Mouse (Mus musculus) spleen, postnatal 10 days (tissue): ENCODE data around the gene Ubap2l.

Experiments
- DNase-seq, 2 experiments: peaks; one replicate each; pipeline ENCODE4 v3.0.0; 2021 to 2022; ENCODE audit warnings: low spot score in 2 of 2

Ubap2l gene

GRCm38 (mm10) chr3:90052351-90053241, at the start of gene Ubap2l:
Gene Ubap2l, minus strand, starts transcription at chr3:90052628.
- peak; percentile 81 to 97 for DNase-seq

DNA sequence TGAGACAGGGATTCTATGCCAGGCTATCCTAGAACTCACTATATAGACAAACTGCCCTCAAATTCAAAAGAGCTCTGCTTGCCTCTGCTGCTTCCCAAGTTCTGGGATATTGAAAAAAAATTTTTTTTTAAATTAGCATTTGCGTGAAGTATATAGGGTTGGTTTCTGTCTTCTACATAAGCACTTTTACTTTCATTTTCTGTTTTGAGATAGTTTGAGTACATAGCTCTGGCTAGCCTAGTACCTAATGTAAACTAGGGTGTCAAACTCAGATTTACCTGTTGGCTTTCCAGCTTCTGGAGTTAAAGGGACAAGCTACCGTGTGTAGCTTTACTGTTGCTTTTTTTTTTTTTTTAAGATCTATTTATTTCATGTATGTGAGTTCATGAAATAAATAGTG, 49.2 kb upstream of the Ubap2l start:
- no peak for DNase-seq

DNA sequence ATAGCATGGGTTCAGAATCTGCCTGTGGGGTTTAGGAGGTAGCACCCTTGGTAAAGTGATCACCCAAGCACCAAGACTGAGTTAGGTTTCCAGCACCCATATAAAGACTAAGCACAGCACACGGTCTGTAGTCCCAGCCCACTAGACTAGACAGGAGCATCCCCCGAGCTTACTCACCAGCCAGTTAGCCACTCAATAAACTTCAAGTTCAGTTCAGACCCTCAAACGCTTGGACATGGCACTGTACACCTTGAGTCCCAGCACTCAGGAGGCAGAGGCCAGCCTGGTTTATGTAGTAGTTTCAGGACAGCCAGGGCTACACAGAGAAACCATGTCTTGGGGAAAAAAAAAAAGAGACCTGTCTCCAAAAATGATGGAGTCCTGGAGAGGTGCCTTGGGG, 48.6 kb upstream of the Ubap2l start:
- DNase-seq = no peak

DNA sequence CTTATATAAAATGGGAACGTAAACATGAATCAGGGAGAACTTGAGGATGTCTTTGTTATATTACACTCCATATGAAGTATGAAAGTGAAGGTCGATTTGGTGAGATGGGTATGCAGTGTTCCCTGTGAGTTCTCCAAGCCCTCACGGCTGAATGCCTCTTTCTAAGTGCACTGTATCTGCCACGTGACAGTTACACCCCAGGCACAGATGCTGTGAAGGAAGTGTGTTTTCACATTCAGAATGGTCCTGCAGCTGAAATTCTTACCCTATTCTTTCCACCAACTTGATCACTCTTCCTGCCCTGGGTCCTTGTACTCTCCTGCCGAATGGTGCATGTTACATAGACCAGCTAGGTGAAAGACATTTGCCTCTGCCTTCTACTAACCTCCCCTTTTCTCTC, 45.5 kb upstream of the Ubap2l start:
- DNase-seq = no peak

DNA sequence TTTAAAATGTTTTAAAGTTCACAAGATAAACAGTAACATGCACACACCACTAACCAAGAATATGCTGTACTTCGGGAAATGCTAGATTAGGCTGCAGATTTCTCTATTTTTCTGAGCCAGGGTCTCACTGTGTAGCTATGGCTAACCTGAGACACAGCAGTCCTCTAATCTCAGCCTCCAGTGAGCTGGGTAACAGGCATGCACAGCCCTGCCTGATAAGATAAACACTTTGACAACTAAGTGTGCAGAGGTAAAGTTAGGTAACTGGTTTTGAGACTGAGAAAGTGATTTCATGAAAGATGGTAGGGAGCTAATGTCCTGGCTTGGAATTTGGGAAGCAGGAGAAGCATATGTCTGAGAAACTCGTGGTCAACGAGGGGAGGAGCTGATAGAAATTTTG, 42.0 kb upstream of the Ubap2l start:
- DNase-seq = no peak

- DNase-seq = no peak
Measured at GRCm38 (mm10) chr3:90090892-90091291, 38.5 kb upstream of the Ubap2l start.

- no peak for DNase-seq
Measured at GRCm38 (mm10) chr3:90088617-90089016, 36.2 kb upstream of the Ubap2l start.

- DNase-seq = no peak
Measured at GRCm38 (mm10) chr3:90086068-90086467, 33.6 kb upstream of the Ubap2l start.

- no peak for DNase-seq
Measured at GRCm38 (mm10) chr3:90085281-90085680, 32.9 kb upstream of the Ubap2l start.

- DNase-seq = no peak
Measured at GRCm38 (mm10) chr3:90084790-90085189, 32.4 kb upstream of the Ubap2l start.

DNA sequence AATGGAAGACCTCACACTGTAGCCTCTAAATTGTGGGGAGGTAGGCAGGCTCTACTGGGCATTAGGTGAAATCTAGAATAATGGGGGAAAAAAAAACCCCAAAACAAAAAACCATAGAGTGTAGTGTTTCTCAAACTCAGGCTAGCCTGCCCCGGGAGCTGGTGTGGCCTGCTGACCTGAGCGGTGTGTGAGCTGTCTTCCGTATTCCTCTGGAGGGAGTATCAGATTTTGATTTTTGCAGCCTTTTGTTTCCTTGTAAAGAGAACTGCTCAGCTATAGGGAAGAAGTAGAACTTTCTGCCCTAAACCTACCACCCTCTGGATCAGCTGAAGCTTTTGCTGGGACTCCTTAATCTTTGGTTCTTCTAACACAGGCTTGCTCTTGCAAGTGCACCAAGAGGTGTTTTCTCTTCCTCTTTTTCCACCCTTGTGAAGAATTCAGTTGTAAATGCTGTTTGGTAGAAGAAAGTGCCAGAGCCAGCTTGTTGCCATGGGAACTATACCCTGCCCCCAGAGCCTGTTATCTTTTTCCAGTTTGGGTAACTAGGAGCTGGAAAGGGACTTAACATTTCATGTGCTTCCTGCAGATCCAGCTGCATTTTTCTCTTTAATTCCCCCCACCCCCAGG, 31.4 kb upstream of the Ubap2l start:
- DNase-seq = no peak

DNA sequence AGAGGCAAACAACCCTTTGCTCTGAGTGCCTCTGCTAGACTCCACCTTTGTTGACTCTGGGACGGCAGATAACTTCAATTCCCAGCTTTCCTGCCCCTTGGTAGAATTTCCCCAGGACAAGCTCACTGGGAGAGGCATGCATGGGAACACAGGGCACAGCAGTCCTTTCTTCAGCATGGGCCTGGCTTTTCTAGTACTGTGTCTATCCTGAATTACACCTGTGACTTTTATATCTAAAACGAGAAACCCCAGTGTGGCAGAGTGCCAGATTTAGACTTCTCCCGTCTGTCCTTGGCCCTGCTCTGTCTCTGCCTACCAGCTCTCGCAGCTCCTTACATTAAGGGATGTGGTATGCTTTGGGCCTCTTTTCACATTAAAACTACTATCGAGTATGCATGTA, 30.6 kb upstream of the Ubap2l start:
- DNase-seq = peak in 1 of 2 experiments; percentile 27

DNA sequence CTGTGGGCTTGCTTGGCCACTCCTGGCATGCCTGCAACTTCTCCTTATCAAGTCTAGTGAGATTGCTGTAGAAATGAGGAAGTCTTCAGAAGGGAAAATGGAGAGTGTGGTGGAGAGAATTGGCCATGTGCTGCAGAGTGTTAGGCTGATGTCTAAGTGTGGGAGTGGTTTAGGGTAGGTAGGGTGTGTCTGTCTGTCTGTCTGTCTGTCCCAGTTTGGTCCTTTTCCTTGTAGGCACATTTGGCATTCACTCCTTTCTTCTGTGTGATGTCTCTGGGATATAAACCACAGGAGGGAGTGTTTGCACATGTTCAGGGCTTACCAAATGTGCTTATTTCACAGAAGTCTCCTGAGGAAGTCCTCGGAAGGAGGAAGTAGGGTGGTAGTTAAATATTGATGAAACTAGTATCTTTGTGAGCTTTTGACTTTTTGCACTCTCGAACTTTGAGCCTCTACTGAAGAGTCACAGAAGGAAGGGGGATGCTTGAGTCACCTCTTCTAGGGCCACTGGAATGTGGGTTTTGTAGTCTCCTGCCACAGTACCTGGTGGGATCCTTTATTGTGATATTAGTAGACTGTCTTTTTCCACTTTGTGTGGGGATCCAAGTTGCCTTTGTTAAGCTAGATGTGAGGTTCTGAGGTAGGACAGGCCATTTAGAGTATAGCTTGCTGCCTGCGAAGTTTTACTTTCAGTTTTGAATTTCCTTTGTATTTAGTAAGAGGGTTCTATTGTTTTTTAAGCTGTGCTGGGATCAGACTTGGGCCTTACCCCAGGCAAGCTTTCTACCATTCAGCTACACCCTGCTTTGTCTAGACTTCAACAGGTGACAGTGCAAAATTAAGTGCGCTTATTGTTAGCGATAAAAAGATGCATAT, 29.2 kb upstream of the Ubap2l start:
- peak; percentile 20 to 23 for DNase-seq

- no peak for DNase-seq
Measured at GRCm38 (mm10) chr3:90080498-90080863, 28.1 kb upstream of the Ubap2l start.

GRCm38 (mm10) chr3:90079763-90080497, 27.5 kb upstream of the Ubap2l start:
- DNase-seq = peak; percentile 68 to 78

DNA sequence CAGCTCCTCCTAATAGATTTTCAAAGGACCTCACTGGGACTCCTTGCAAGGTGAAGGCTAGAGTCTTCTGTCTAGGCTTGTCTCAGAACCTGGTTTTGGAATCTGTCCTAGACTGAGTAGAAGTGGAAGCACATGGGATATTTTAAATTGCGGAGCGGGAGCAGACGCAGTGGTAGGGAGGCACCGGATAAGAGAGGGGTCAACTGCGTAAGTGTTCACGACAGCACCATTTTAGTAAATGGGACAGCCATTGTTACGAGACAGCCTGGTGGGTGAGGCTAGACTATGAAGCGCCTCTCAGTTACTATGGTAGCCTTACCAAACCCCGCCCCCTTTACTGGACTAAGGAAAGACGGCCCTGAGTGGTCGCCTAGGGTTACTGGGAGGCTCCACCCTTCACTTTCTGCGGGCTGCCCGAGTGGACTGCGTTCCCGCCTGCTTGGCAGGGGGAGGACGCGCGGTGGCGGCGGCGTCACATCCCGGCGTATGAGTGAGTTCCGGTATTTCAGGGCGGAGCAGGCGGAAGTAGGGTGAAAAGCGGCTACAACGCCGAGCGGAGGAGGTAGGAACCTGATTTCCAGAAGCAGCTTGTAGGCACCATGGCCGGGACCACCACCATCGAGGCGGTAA, 26.8 kb upstream of the Ubap2l start:
- DNase-seq = peak; percentile 78 to 94

- DNase-seq = no peak
Measured at GRCm38 (mm10) chr3:90078224-90078623, 25.8 kb upstream of the Ubap2l start.

DNA sequence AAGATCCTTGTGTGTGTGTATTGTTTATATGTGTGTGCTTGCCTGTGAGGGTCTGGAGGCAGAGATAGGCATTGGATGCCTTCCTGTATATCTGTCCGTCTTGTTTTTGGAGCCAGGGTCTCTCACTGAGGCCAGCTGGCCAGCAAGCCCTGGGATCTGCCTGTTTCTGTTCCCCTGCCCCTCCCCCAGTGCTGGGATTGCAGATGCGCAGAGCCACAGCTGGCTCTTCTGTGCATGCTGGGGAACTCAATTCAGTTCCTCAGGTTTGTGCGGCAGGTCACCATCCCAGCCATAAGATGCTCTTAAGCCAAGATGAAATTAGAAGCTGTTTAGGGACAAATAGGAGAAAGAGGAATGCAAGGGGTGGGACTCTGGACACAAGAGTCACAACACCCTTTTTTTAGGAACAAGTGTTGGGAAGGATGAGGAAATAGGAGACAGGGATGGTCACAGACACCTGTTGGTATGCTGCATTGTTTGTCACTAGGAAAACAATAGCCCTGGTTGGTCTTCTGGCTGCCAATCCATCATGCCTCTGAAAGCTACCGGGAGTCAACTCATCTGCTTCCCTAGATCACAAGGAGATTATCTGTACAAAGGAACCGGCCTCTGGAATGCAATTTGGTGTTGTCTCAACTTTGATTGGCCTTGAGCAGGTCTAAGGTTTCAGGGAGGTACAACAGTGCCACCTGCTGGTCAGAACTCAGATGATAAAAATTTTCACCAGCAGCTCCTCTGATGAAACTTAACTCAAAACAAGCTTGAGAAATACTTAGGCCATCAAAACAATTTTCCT, 24.7 kb upstream of the Ubap2l start:
- DNase-seq = peak; percentile 80 to 90

- DNase-seq = no peak
Measured at GRCm38 (mm10) chr3:90072294-90072693, 19.9 kb upstream of the Ubap2l start, which contains the start of gene Tpm3. Gene Tpm3, plus strand, starts transcription at chr3:90072649.

DNA sequence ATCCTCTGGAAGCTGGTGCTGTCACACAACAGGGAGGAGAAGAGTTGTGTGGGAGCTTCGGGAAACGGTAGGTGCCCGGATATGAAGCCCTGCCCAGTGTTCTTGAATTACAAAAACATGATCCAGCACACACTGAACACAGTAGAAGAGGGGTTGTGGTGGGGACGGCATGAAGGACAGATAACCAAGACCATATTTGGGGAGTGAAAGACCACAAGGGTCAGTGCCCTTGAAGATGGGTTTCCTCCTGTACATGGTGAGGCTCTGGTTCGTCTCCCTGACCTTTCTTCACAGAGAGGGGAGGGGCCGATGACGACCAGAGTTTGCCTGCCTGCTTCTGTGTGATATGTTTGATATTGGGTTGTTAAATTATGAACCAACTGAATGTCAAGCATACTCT, 17.3 kb upstream of the Ubap2l start:
- no peak for DNase-seq
